Mouse (Mus musculus) T-helper 1 cell (primary cell): ENCODE results near the gene Dmap1.

Experiments
- in situ Hi-C: fragments of 300-600 bp; cut with MboI, MseI; formaldehyde crosslinking; loops from one replicate; pipeline ENCODE4 v1.15.1; 2025; ENCODE audit warnings: high pct_unique_total_duplicates

Gene Dmap1

DNA sequence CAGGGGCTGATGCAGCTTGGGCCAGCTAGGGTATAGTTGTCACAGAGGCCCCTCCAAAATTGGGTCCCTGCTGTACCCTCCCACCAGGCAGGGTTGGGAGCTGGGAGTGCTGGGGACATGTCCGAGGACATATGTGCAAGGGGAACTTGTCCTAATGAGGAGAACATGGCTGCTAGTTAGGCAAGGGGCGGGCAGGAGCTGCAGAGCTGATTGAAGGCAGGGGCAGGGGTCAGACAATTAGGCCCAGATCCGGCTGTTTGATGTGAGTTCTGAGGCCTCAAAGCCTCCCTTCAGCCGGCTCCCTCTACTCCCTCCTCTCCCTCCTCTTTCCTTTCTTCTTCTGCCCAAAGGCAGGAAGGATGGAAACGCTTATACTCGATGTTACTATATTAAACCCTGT is 25.1 kb downstream of the Dmap1 start:
- in situ Hi-C loops: loop anchor here (5.0 kb wide), 1 partner anchor 105 kb away; no protein-coding TSS in a partner anchor

DNA sequence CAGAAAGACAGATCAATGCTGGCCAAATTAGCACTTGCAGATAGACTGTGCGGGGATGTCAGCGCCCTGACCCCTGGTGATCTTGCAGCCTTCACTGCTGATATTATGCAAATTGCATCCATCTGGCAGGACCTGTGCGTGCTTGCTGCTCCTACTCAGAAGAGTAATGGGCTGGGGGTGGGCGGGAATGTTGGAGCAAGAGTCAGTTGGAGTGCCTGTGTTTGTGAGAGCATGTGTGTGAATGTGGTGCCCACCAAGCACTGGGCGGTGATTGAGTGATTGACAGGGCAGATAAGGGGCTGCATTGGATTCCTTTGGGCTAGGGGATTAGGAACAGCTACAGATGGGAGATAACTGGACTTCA is 26.6 kb downstream of the Dmap1 start:
- in situ Hi-C loops: loop anchor here (5.0 kb wide), 1 partner anchor 107 kb away; no protein-coding TSS in a partner anchor

- in situ Hi-C loops: loop anchor here (5.0 kb wide), 1 partner anchor 107 kb away; no protein-coding TSS in a partner anchor
These were observed 27.2 kb downstream of the Dmap1 start for GRCm38 (mm10) chr4:117654703-117655499.

DNA sequence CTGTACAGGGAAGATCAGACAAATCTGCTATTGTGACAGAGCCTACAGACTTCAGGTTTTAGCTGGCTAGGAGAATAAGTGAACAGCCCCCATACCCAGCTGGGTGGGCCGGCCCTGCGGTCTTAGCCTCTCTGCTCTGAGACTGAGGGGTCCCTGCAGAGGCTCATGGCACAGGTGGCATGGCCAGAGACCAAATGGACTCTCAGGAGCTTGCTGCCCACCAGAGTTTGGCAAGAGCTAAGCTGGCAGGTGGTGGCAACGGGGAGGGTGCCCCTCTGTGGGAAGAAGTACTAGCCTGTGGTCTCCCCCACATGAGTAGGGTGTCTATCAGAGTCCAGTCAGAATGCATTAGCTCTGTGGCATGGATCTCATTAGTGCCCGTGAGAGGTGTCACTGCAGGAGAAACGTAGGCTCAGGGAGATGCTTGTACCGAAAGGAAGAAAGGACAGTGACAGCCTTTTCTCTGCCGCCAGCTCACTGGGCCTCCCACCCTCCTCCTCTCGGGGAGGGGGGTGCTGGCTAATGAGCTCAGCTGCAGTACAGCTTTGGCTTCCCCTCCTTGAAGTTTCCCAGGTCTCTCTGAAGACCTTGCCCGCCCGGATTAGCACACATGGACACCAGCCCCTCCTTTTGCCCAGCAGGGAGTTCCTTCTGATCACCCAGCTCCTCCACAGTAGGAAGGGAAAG is 27.9 kb downstream of the Dmap1 start:
- in situ Hi-C loops: no loop called here

- in situ Hi-C loops: no loop called here
These were observed 29.3 kb downstream of the Dmap1 start for GRCm38 (mm10) chr4:117652727-117653126.

GRCm38 (mm10) chr4:117651626-117652101 is 30.4 kb downstream of the Dmap1 start:
- in situ Hi-C loops: no loop called here

- in situ Hi-C loops: no loop called here
These were observed 34.9 kb downstream of the Dmap1 start for GRCm38 (mm10) chr4:117646926-117647755.

DNA sequence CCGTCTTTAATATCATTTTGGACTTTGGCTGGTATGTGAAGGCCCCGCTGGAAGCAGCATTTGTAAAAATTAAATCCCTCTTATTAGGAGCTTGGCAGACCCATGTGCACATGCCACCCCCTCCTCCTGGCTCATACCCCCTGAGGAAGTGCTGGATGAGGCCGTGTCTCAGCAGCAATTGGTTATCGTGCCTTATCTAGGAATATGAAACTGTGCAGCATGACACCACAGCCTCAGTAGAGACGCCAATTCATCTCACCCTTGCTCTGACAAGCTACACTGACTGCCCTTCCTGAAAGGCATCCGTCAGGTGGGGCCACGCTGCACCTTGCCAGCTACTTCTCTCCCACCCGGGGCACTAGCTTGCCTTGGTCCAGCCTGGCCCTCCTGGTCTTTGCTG is 35.6 kb downstream of the Dmap1 start:
- in situ Hi-C loops: no loop called here

- in situ Hi-C loops: no loop called here
These were observed 36.2 kb downstream of the Dmap1 start for GRCm38 (mm10) chr4:117645859-117646258.

DNA sequence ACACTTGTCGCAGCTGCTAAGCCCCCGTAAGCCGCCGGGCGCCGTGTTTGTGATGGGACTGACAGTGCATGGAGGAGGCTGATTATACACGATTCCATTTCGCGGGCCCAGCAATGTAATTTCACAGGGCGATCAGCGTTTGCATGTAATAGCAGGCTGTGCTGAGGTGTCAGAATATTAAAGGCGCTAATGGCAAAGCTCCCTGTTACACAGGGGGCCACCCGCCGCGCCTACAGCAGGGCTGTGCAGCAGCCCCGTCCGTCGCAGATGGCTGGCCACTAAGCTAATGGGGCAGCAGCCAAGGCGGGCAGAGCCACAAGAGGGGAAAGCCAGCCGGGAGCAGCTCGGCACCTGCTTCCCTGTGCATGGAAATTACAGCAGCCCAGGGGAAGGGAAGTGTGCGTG is 37.0 kb downstream of the Dmap1 start:
- in situ Hi-C loops: no loop called here

- in situ Hi-C loops: no loop called here
These were observed 40.3 kb downstream of the Dmap1 start for GRCm38 (mm10) chr4:117641804-117642203.

DNA sequence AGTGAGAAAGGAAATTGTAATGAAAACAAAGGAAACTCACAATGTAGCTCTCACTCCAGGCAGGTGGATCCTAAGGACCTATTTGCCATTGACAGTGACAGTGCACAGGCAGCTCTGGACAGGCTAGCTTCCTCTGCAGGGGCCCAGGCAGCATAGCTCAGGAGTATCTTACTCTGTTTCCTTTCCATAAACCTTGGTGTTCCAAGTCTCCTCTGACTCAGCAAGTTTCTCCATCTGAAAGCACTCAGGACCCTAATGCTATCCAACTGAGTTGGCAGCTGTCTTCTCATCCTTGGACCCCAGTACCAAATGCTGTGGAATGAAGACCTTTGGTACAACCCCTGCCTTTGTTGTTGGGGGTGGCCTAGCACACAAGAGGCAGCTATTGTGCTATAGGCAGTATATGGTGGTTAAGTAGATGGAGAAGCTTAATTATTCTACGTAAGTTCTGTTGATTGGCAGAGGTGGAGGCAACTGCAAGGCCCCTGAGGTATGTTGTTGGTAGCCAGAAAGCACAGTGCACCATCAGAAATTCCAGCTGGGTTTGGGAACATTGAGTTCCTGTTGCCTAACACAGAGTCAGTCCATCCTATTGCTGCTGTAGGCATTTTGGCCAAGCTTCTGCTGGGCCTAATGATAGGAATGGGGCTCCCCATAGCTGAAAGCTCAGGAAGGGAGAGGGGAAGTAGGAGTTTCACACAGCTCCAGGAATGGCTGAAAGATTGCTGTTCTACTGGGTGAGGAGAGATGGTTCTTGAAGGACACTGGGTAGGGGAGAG is 41.0 kb downstream of the Dmap1 start:
- in situ Hi-C loops: no loop called here

DNA sequence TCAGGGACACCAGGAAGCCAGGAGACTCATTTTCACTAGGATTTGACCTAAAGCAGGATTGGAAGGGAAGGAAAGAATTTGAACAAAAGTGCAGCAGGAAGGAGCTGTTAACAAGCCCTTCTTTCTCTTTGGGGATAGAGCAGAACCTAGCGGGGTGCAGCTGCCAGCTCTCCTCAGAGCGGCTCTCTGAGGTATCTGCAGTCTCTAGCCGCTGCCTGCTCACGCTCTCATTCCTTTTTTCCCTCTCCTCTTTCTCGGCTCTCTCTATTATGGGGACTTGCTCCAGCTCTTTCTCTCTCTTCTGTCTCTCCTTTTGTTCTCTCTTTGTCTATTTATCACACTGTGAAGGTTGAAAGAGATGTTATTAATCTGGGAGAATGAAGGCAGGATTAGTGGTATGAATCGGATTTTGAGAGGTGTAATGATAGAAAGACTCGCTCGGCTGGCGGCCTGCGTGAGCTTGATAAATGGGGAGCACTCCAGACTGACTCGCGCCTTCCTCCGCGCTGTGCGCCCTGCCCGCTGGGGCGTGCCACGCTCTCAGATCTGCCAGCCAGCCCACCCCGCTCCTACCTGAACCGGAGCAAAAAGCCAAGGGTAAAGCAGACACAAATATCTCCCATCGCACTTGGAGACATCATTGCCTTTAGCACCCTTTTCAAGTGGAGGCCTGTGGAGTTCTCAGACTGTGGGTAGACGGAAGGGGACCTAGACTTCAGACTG is 45.0 kb downstream of the Dmap1 start:
- in situ Hi-C loops: loop anchor here (10.0 kb wide), 1 partner anchor 1552 kb away; no protein-coding TSS in a partner anchor

DNA sequence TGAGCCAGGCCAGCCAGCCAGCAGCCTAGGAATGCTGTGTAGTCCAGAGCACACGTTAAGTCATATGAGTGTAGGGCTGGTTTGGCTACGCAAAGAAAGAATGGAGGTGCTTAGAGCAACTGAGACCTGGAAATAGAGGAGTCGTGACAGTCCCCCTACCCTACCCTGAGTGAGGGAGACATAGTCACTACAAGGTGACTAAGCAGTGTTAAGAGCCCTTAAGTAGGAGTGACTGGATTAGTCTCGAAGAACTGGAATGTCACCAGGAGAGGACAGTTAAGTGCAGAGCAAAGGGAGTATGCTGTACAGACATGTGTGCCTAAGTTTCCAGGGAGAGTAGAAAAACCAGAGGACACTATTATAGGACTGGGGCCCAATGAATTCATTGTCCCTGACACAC is 45.9 kb downstream of the Dmap1 start:
- in situ Hi-C loops: loop anchor here (10.0 kb wide), 1 partner anchor 1551 kb away; no protein-coding TSS in a partner anchor

DNA sequence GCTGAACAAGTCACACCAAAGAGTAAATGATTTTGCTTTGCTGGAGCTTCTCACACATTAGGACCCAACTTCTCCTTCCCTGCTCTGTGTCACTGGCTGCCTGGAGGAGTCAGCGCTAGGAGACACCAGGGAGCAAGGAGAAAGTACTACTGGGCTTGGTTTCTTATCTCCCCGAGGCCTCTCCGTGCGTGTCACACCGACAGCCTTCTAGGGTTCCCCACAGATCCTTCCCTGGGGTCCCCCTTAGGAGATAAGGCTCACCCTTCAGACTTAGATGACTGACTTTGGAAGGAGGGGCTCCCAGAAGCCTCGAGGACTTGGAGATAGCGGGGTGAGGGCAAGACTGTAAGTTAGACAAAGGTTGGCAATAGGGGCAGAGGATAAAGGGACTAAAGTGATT is 47.4 kb downstream of the Dmap1 start:
- in situ Hi-C loops: loop anchor here (10.0 kb wide), 1 partner anchor 1550 kb away; no protein-coding TSS in a partner anchor

DNA sequence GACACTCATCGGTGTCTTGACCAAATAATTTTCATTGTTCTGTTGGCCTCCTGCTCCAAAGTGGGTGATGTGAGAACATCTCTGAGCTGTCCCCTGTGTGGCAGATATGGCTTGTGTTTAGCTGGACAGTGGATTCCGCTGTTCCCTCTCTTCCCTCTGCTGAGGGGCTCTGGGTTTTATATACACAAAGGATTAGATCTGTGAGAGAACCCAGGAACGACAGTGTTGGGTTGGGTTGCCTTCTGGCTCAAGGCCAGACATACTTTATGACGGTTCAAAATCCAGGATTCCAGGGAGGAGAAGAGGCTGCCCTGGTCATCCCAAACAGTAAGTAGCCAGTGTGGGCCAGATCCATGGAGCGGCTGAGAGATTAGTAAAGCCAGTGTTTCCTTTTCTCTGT is 48.5 kb downstream of the Dmap1 start:
- in situ Hi-C loops: loop anchor here (10.0 kb wide), 1 partner anchor 1549 kb away; no protein-coding TSS in a partner anchor

DNA sequence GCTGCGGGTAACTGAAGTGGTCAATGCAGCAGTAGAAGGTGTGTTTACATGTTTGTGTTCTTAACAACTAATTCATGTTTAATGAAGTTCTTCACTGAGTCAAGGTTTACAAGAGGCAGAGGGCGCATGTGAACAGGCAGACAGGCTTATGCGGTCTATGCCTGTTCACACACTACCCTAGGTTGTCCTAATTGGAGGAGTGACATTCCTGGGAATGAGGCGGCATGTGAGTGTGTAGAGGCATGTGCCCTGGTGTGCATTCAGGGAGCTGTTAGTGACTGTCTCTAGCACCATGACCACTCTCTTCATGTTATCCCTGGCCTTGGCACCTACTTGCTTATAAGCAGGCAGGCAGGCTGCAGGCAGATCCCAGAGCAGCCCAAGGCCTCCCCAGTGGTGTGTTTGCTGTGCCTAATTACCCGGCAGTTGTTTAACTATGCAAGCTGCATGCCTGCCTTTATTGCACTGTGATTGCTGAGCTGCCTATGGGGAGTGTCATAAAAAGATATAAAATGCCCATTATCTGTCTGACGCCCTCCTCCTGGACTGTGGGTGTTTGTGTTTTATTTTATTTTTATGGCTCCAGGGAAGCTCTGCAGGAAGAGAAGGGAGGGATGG is 51.9 kb downstream of the Dmap1 start:
- in situ Hi-C loops: loop anchor here (10.0 kb wide), 1 partner anchor 1545 kb away; no protein-coding TSS in a partner anchor

- in situ Hi-C loops: no loop called here
These were observed 53.6 kb downstream of the Dmap1 start for GRCm38 (mm10) chr4:117628464-117628863.
